Mouse (Mus musculus) ES-E14 (cell line): ENCODE measurements around the gene Nrtn.

Source experiments
- CHD2 ChIP-seq: IDR thresholded peaks from 2 replicates; pipeline ENCODE4 v1.6.1; 2014; ENCODE audit warnings: mild to moderate bottlenecking, low read depth, low read length, inconsistent platforms
- HCFC1 ChIP-seq: IDR thresholded peaks from 2 replicates; pipeline ENCODE4 v1.6.1; 2012; ENCODE audit warnings: low read length, inconsistent platforms, borderline replicate concordance; ENCODE audit not compliant: insufficient read depth
- MAFK ChIP-seq: IDR thresholded peaks from 2 replicates; pipeline ENCODE4 v1.6.1; 2014; ENCODE audit warnings: mild to moderate bottlenecking, low read depth, low read length, inconsistent platforms; ENCODE audit not compliant: insufficient read depth
- ZC3H11A ChIP-seq: IDR thresholded peaks from 2 replicates; pipeline ENCODE4 v1.6.1; 2012; ENCODE audit warnings: low read depth, mild to moderate bottlenecking, inconsistent platforms, low read length, borderline replicate concordance

DNA sequence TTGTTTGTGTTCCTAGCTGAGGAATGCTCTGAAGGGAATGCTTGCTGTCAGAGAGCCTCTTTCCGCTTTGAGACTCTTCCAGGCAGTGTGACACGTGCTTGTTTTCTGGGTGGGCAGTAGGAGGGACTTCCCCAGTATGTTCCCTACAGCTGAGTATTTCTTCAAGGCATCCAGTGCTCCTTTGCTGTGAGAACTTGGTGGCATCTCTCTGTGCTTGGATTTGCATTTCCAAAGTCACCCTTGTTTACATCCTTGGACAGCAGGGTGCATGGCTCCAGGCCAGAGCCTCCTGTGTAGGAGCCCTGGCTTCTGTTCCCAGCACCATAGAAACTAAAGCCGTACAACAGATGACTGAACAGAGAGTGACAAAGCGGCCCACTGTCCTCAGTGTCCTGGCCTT lies 48.6 kb downstream of the Nrtn start:
- no peak for TF ChIP-seq CHD2
- TF ChIP-seq ZC3H11A, result no peak
- no peak for TF ChIP-seq MAFK
- no peak for TF ChIP-seq HCFC1
